Mouse (Mus musculus) megakaryocyte, adult 5-6 weeks (primary cell): ENCODE measurements around the gene Bdkrb2. TPM values are rescaled to one million over a fixed set of nuclear protein-coding genes. Genes with fewer than 3 reads are reported as not detected.

ENCODE experiments used
- ATAC-seq: 2 replicates; pipeline ENCODE4 v1.8.0; 2016; ENCODE audit warnings: mild to moderate bottlenecking, inconsistent platforms; ENCODE audit not compliant: poor library complexity, severe bottlenecking
- total RNA-seq, 2 experiments: library from RNA; stranded (forward) in 1 of 2; stranded (reverse) in 1 of 2; fragments of 153-499, 151-499 nt in 1 of 2; fragments of 221-1000, 200-1000 nt in 1 of 2; gene quantifications; 2 replicates each; pipeline versions ENCODE4 v1.2.3 to v1.2.4; 2015 to 2017

Gene Bdkrb2
- total RNA-seq, 2 experiments from 2014 or later: not detected

GRCm38 (mm10) chr12:105642770-105643321 lies 79.8 kb downstream of the Bdkrb2 start:
- ATAC-seq: no peak

Other genes with a start within 250 kb of the Bdkrb2 start
- not detected in 2 replicates for gene Tunar, start 229.4 kb upstream of the Bdkrb2 start, total RNA-seq (2015)
- gene Tunar, start 229.4 kb upstream of the Bdkrb2 start, total RNA-seq (2017): not detected in 2 replicates
- not detected in 2 replicates for gene D430019H16Rik, start 109.4 kb upstream of the Bdkrb2 start, total RNA-seq (2015)
- gene D430019H16Rik, start 109.4 kb upstream of the Bdkrb2 start, total RNA-seq (2017): 0.04 TPM in 1 of 2 replicates, not detected in the other
- not detected in 2 replicates for gene Bdkrb1, start 39.9 kb downstream of the Bdkrb2 start, total RNA-seq (2015)
- not detected in 2 replicates for gene Bdkrb1, start 39.9 kb downstream of the Bdkrb2 start, total RNA-seq (2017)
- gene Gskip, start 121.6 kb downstream of the Bdkrb2 start, total RNA-seq (2015): 20.7 and 26.4 TPM in 2 replicates
- gene Gskip, start 121.6 kb downstream of the Bdkrb2 start, total RNA-seq (2017): 14.1 and 14.6 TPM in 2 replicates
- 16.2 and 16.5 TPM in 2 replicates for gene Atg2b, start 122.0 kb downstream of the Bdkrb2 start, total RNA-seq (2015)
- gene Atg2b, start 122.0 kb downstream of the Bdkrb2 start, total RNA-seq (2017): 14.1 and 14.7 TPM in 2 replicates
- gene Ak7, start 142.8 kb downstream of the Bdkrb2 start, total RNA-seq (2015): 0.38 TPM in 1 of 2 replicates, not detected in the other
- gene Ak7, start 142.8 kb downstream of the Bdkrb2 start, total RNA-seq (2017): 0.07 TPM in 1 of 2 replicates, not detected in the other
- gene Papola, start 221.5 kb downstream of the Bdkrb2 start, total RNA-seq (2015): 218 and 251 TPM in 2 replicates
- 129 and 148 TPM in 2 replicates for gene Papola, start 221.5 kb downstream of the Bdkrb2 start, total RNA-seq (2017)